Mouse (Mus musculus): ENCODE measurements around the gene Gm49318. TPM values are rescaled to one million over a fixed set of nuclear protein-coding genes. Genes with fewer than 3 reads are reported as not detected.

The Gm49318 gene
- polyA plus RNA-seq, 1 experiment from 2014 or later = not detected

- Histone ChIP-seq H3K27me3 (ENCODE audit: control insufficient read depth, insufficient read depth, low read length) (peaks cover 35% of the 10 kb centered on the region), H3K36me3 (replicated peaks; ENCODE audit: control insufficient read depth, insufficient read depth) (no peaks in the 10 kb centered on the region), H3K4me2 (replicated peaks) (no peak within 1 kb of the TSS), H3K9ac (no peak within 1 kb of the TSS), H3K4me1 (replicated peaks; ENCODE audit: control insufficient read depth, insufficient read depth, low read length) (0 out of 2 replicates have a peak, but pooled peaks cover 3% of the 10 kb centered on the region), H3K4me3 (replicated peaks; ENCODE audit: low read length) (no peak within 1 kb of the TSS), H3K27ac (no peak within 1 kb of the TSS), H3K9me3 (ENCODE audit: control insufficient read depth, low read length) (no peaks in the 10 kb centered on the region)
- WGBS = 13% methylated on average over 14 of the region's 14 CpGs
- no peak for DNase-seq (ENCODE audit: low spot score)
- no peak for ATAC-seq (ENCODE audit: low FRiP score)
These were observed 28.1 kb upstream of the Gm49318 start, which contains the start of gene Cnn1 for GRCm38 (mm10) chr9:22098993-22099696. Gene Cnn1 (plus strand): TSS chr9:22099216.

GRCm38 (mm10) chr9:22095854-22096307 lies 24.8 kb upstream of the Gm49318 start:
- Histone ChIP-seq H3K9ac (peak overlapping the region; percentile 60), H3K27ac (no peak overlapping the region), H3K9me3 (ENCODE audit: control insufficient read depth, low read length) (no peaks in the 10 kb centered on the region), H3K27me3 (ENCODE audit: control insufficient read depth, insufficient read depth, low read length) (peaks cover 34% of the 10 kb centered on the region), H3K36me3 (replicated peaks; ENCODE audit: control insufficient read depth, insufficient read depth) (no peaks in the 10 kb centered on the region), H3K4me3 (replicated peaks; ENCODE audit: low read length) (peak overlapping the region; percentile 28), H3K4me1 (replicated peaks; ENCODE audit: control insufficient read depth, insufficient read depth, low read length) (0 out of 2 replicates have a peak, but pooled peaks cover 3% of the 10 kb centered on the region), H3K4me2 (replicated peaks) (peak overlapping the region; percentile 63)
- WGBS = 3% methylated on average over 24 of the region's 24 CpGs
- peak; percentile 64; the same call in 1 of the 2 replicates for ATAC-seq (ENCODE audit: low FRiP score)
- peak; percentile 64 for DNase-seq (ENCODE audit: low spot score)

GRCm38 (mm10) chr9:22092746-22093145 lies 21.7 kb upstream of the Gm49318 start:
- 90% methylated on average over 6 of the region's 6 CpGs for WGBS
- H3K9me3 ChIP-seq (ENCODE audit: control insufficient read depth, low read length) = no peaks in the 10 kb centered on the region
- H3K4me3 ChIP-seq (replicated peaks; ENCODE audit: low read length) = no peak overlapping the region
- peaks cover 7% of the 10 kb centered on the region; the same call in 1 of the 2 replicates for H3K27me3 ChIP-seq (ENCODE audit: control insufficient read depth, insufficient read depth, low read length)
- H3K36me3 ChIP-seq (replicated peaks; ENCODE audit: control insufficient read depth, insufficient read depth) = no peaks in the 10 kb centered on the region
- H3K9ac ChIP-seq = no peak overlapping the region
- 0 out of 2 replicates have a peak, but pooled peaks cover 3% of the 10 kb centered on the region for H3K4me1 ChIP-seq (replicated peaks; ENCODE audit: control insufficient read depth, insufficient read depth, low read length)
- ATAC-seq (ENCODE audit: low FRiP score) = no peak
- H3K4me2 ChIP-seq (replicated peaks) = no peak overlapping the region
- H3K27ac ChIP-seq = no peak overlapping the region
- no peak for DNase-seq (ENCODE audit: low spot score)

GRCm38 (mm10) chr9:22089986-22090385 lies 18.9 kb upstream of the Gm49318 start:
- DNase-seq (ENCODE audit: low spot score) = no peak
- H3K36me3 ChIP-seq (replicated peaks; ENCODE audit: control insufficient read depth, insufficient read depth) = no peaks in the 10 kb centered on the region
- no peaks in the 10 kb centered on the region for H3K27me3 ChIP-seq (ENCODE audit: control insufficient read depth, insufficient read depth, low read length)
- no peak overlapping the region for H3K4me3 ChIP-seq (replicated peaks; ENCODE audit: low read length)
- no peak overlapping the region for H3K27ac ChIP-seq
- H3K4me1 ChIP-seq (replicated peaks; ENCODE audit: control insufficient read depth, insufficient read depth, low read length) = peaks cover 6% of the 10 kb centered on the region
- no peak overlapping the region for H3K4me2 ChIP-seq (replicated peaks)
- 83% methylated on average over 7 of the region's 7 CpGs for WGBS
- H3K9ac ChIP-seq = no peak overlapping the region
- ATAC-seq (ENCODE audit: low FRiP score) = no peak
- no peaks in the 10 kb centered on the region for H3K9me3 ChIP-seq (ENCODE audit: control insufficient read depth, low read length)

GRCm38 (mm10) chr9:22089281-22089680 lies 18.2 kb upstream of the Gm49318 start:
- Histone ChIP-seq H3K36me3 (replicated peaks; ENCODE audit: control insufficient read depth, insufficient read depth) (no peaks in the 10 kb centered on the region), H3K4me2 (replicated peaks) (no peak overlapping the region)

GRCm38 (mm10) chr9:22087034-22087618 lies 16.1 kb upstream of the Gm49318 start:
- no peaks in the 10 kb centered on the region for H3K27me3 ChIP-seq (ENCODE audit: control insufficient read depth, insufficient read depth, low read length)
- peaks cover 11% of the 10 kb centered on the region for H3K4me1 ChIP-seq (replicated peaks; ENCODE audit: control insufficient read depth, insufficient read depth, low read length)
- no peak overlapping the region for H3K4me2 ChIP-seq (replicated peaks)
- 88% methylated on average over 2 of the region's 2 CpGs for WGBS
- H3K9ac ChIP-seq = no peak overlapping the region
- H3K4me3 ChIP-seq (replicated peaks; ENCODE audit: low read length) = no peak overlapping the region
- H3K27ac ChIP-seq = no peak overlapping the region
- no peaks in the 10 kb centered on the region; the same call in 1 of the 2 replicates for H3K36me3 ChIP-seq (replicated peaks; ENCODE audit: control insufficient read depth, insufficient read depth)
- no peaks in the 10 kb centered on the region for H3K9me3 ChIP-seq (ENCODE audit: control insufficient read depth, low read length)
- DNase-seq (ENCODE audit: low spot score) (no peak), ATAC-seq (ENCODE audit: low FRiP score) (no peak)

More at GRCm38 (mm10) chr9:22089281-22089680, 18.2 kb upstream of the Gm49318 start:
- no peak overlapping the region for H3K27ac ChIP-seq
- H3K4me3 ChIP-seq (replicated peaks; ENCODE audit: low read length) = no peak overlapping the region
- H3K4me1 ChIP-seq (replicated peaks; ENCODE audit: control insufficient read depth, insufficient read depth, low read length) = peaks cover 11% of the 10 kb centered on the region
- 99% methylated on average over 7 of the region's 7 CpGs for WGBS
- ATAC-seq (ENCODE audit: low FRiP score) (no peak), DNase-seq (ENCODE audit: low spot score) (no peak)
- H3K9me3 ChIP-seq (ENCODE audit: control insufficient read depth, low read length) = no peaks in the 10 kb centered on the region
- no peak overlapping the region for H3K9ac ChIP-seq
- no peaks in the 10 kb centered on the region for H3K27me3 ChIP-seq (ENCODE audit: control insufficient read depth, insufficient read depth, low read length)

GRCm38 (mm10) chr9:22086012-22086411 lies 15.0 kb upstream of the Gm49318 start:
- 86% methylated on average over 6 of the region's 6 CpGs for WGBS

GRCm38 (mm10) chr9:22085022-22085834 lies 14.2 kb upstream of the Gm49318 start, which contains the start of gene Ecsit:
Gene Ecsit (minus strand): TSS chr9:22085438.
- peak; percentile 99 for ATAC-seq (ENCODE audit: low FRiP score)

More at GRCm38 (mm10) chr9:22086012-22086411, 15.0 kb upstream of the Gm49318 start:
- no peaks in the 10 kb centered on the region; the same call in 1 of the 2 replicates for H3K36me3 ChIP-seq (replicated peaks; ENCODE audit: control insufficient read depth, insufficient read depth)
- peak overlapping the region; percentile 69 for H3K4me3 ChIP-seq (replicated peaks; ENCODE audit: low read length)
- ATAC-seq (ENCODE audit: low FRiP score) = no peak
- H3K27ac ChIP-seq = peak overlapping the region; percentile 66
- H3K4me1 ChIP-seq (replicated peaks; ENCODE audit: control insufficient read depth, insufficient read depth, low read length) = peaks cover 11% of the 10 kb centered on the region
- DNase-seq (ENCODE audit: low spot score) = no peak
- peak overlapping the region; percentile 80 for H3K9ac ChIP-seq
- H3K9me3 ChIP-seq (ENCODE audit: control insufficient read depth, low read length) = no peaks in the 10 kb centered on the region
- no peaks in the 10 kb centered on the region for H3K27me3 ChIP-seq (ENCODE audit: control insufficient read depth, insufficient read depth, low read length)
- peak overlapping the region; percentile 73 for H3K4me2 ChIP-seq (replicated peaks)

More at GRCm38 (mm10) chr9:22085022-22085834, 14.2 kb upstream of the Gm49318 start, which contains the start of gene Ecsit:
- Histone ChIP-seq H3K27me3 (ENCODE audit: control insufficient read depth, insufficient read depth, low read length) (no peaks in the 10 kb centered on the region), H3K4me3 (replicated peaks; ENCODE audit: low read length) (peak within 1 kb of the TSS; percentile 69), H3K9ac (peak within 1 kb of the TSS; percentile 80), H3K4me2 (replicated peaks) (peak within 1 kb of the TSS; percentile 73), H3K4me1 (replicated peaks; ENCODE audit: control insufficient read depth, insufficient read depth, low read length) (peaks cover 11% of the 10 kb centered on the region), H3K27ac (peak within 1 kb of the TSS; percentile 67), H3K36me3 (replicated peaks; ENCODE audit: control insufficient read depth, insufficient read depth) (peaks cover 2% of the 10 kb centered on the region; the same call in 1 of the 2 replicates), H3K9me3 (ENCODE audit: control insufficient read depth, low read length) (no peaks in the 10 kb centered on the region)
- WGBS = under 1% methylated on average over 48 of the region's 48 CpGs
- DNase-seq (ENCODE audit: low spot score) = peak; percentile 93
